Mouse (Mus musculus): Measurements from ENCODE around the gene Ogdh.
A peak's percentile ranks its signal among the peaks of the same experiment; 100 is the strongest.
"Not testable (repeated sequence)": the region's sequence is repeated elsewhere in the genome, so short reads cannot be mapped to it uniquely, and the experiment has no call there.

Ogdh gene

DNA sequence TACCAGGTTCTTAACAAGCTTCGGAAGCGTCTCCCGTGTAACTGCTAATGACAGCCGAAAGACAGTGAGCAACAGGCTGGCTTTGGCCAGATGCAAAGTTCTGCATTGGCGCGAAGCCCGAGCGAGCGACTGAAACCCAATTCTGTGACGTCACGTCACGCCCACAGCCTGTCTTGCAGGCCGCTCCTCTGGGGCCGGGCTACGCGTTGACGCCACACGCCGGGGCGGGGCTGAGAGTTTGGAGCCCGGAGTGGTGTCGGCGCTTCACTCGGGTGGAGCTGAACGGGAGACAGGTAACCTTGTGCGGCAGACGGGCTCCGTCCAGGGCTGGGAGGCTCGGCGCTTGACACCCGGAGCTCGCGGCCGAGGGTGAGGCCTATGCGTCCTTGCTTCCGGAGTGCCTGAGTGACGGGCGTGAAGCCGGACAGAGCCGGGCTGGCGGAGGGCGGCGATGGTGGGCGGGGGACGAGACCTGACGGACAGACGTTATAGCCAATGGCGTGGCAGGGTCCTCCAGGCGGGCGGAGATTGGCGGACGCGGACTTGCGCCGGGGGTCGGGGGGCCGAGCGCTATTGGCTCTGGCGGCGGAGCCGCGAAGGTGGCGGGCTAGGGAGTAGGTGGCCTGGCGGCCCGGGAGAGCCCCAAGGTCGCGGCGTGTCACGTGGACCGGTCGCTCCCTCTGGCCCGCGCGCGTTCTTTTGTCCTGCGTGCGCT, at the start of gene Ogdh:
TSS of gene Ogdh (plus strand) at position 233 of the 715 bp plus-strand sequence.
- peak; percentile 99 for DNase-seq

DNA sequence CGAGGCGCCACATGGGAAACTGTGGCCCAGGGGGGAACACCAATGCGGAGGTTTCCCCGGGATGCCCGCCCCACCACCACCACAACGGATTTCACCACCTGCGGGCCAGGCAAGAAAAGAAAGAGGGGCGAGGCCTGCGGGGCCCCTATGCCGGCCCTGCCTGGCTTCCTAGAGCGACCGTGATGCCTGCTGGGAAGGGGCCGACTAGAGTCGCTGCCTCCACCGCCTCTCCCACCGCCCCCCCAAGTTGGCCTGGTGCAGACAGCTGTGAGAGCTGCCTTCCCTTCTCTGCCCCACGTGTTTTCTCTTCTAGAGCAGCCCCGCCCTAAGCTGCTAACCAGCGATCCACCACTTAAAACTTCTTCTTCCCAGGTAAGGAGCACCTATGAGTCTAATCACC, 46.7 kb upstream of the Ogdh start:
- DNase-seq = no peak

DNA sequence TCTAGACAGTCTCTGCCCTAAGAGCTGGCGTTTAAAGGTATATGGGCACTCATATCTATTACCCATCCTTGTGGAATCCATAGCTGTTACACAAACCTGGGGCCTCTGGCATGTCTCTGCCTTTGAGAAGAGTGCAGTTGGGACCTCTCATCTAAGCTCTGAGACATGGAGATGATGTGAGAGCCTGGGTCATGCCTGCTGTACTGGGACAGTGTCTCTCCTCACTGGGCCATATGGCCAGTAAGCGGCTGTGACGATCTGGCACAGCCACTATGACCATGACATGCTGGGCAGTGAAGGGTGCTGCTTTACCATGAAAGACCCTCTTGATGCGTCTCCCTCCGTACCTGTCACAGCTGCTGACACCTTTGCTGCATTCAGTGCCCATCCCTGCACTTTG, 39.2 kb upstream of the Ogdh start:
- DNase-seq = no peak

DNA sequence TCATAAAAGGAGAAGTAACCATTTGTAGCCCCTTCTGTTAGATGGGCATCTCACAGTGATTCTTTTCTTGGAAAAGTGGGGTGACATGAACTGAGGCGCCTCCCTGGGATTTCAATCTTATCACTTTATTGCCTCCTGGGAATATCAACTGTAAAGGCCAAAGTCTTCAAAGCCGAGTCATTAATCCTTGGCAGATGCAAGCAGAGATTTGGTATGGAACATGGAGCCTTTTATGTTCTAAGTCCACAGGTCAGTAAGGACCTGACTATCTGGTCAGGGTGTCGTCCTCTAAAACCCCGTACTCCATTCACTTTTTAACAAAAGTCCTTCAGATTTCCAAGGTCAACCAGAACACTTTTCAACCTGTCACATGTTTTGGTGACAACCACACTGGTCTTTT, 38.6 kb upstream of the Ogdh start:
- DNase-seq = no peak

DNA sequence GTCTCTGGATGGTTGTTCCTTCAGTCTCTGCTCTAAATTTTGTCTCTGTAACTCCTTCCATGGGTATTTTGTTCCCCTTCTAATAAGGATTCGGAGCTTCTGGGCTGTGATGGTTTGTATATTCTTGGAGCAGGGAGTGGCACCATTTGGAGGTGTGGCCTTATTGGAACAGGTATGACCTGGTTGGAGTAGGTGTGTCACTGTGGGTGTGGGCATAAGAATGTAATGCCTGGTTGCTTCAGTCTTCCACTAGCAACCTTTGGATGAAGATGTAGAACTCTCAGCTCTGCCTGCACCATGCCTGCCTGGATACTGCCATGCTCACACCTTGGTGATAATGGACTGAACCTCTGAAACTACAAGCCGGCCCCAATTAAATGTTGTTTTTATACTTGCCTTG, 36.8 kb upstream of the Ogdh start:
- DNase-seq = not testable (repeated sequence)

DNA sequence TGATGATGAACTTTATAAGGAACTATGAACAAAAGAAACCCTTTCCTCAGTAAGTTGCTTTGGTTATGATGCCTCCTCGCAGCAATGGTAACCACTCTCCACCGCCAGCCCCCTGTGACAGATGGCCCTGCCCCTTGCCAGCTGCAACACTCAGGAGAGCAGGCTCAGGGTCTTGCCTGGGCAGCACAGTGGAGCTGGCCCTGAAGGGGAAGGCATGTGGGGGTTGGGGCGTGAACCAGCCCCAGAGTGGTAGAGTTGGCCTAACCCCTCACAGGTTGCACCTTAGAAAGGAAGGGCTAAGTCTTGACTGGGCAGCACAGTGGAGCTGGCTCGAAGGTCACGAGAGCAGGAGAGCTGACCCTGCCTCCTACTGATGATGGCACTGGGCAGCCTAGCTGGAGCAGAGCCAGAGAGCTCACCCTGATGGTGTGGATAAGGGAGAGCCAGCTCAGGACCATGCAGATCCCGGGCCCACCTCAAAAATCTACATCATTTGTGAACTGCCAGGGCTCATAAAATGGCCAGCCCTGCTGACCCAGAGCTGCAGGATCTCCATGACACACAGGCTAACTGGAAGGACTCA, 34.9 kb upstream of the Ogdh start:
- DNase-seq = peak; percentile 44

DNA sequence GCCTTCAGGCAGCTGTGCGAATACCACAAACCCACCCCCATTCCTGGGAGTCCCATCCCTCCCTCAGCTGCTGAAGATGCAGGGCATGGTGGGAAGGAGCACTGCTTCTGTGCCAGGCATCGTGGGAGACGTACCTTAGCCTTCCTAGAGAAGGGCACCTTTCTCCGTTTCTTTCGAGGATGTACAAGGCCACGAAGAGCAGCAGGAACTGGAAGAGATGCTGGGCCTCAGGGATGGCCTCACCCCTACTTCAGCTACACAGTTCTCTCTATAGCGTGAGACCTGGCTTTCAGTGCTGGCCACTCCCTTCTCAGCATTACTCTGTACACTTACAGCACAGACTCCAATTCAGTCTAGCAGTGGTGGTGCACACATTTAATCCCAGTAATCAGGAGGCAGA, 32.0 kb upstream of the Ogdh start:
- DNase-seq = no peak

DNA sequence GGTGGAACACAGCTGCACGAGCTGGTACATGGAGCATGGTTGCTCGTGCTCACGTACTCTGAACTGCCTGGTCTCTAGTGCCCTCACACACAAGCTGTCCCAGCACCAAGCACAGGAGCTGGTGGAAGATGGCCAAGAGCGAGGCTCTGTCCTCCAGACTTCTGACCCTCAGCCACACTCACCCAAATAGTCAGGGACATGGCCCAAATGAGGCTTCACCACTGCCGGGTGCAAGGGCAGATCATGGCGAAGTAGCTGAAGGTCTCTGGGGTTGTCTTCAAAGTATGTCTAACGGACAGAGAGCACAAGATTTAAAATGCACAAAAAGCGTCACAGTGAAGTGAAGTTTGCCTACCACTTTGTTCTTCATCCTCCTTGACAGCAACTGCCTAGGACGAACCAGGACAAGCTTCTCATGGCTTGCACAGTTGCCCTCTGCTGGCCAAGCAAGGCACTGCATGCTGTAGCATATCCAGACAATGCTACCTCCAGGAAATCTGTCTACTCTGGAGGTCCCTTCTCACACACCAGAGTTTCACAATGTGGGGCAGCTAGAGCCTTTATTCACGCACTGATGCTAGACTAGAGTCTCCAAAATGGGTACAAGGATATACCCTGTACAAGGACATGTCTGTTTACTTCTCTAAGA, 29.9 kb upstream of the Ogdh start:
- DNase-seq = peak; percentile 72

DNA sequence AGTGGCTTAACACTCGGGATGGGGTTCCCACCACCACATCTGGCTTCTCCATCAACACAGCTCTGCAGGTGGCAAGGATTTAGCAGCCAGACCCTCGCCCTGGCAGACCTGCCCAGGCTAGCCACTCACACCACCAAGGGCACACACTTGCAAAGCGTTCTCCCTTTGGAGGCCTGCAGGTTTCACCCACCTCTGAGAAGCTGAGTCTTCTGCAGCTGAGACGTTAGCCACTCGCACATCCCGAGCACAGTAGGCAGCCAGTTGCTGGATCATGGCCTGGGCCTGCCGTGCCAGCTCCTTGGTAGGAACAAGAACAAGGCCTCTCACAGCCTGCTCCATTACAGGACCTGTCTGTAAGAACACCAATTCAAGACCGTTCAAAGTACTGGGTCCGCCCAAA, 24.8 kb upstream of the Ogdh start:
- no peak for DNase-seq

DNA sequence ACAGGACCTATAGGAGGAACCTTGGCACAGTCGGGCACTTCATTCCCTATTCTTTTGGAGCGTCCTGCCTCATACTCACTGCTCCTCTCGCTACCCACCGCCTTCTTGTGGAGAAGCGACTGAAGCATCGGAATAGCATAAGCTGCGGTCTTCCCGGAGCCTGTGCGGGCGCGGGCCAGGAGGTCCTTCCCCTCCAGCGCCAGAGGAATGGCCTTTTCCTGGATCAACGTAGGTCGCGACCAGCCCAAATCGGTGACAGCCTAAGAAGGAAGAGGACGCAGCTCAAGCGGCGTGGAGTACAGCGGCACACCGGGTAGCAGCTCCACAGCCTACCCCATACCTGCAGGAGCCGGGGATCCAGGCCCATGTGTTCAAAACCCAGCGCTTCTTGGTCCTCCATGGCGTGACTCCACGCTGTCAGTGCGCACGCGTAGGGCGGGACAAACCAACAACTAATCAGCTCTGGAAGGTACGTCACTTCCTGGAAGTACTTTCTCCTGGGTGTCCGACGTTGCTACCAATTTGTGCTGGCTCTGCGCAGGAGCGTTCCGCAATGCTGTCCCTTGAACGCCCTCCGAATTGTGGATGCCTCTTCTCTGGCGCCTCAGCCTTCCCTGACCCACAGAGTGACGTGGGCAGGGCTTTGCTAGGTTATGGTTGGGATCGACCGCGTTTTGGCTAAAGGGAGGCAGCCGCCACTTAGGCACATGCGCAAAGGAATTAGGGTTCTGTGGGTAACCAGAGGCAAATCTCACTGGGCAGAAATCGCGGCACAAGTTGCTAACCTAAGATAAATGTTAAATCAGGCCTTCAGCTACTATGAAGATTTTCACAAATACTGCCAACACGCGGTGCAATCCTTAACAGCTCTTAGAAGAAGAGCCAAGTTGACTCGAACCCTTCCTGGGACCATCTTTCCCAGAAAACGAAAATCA, 23.8 kb upstream of the Ogdh start, which contains the start of gene Ddx56:
TSS of gene Ddx56 (minus strand) at position 453 of the 935 bp plus-strand sequence.
- DNase-seq = peak; percentile 97

DNA sequence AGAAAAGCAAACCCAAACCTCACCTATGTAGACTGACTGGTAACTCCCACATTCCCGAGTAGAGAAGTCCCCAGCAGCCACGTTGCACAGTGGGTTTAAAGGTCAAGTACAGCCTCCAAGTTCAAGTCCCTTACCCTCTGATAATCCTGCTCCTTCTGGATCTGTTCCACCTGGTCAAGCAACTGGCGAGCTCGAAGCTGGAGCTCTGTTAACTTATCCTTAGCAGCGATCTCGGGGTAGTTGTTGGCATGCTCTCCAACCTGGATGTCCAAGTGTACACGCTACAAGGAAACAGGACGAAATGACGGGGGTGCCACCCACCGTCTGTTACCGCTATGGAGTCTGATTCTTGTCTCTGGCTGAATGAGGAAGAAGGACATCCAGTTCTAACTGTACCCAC, 17.8 kb upstream of the Ogdh start:
- peak; percentile 62 for DNase-seq

DNA sequence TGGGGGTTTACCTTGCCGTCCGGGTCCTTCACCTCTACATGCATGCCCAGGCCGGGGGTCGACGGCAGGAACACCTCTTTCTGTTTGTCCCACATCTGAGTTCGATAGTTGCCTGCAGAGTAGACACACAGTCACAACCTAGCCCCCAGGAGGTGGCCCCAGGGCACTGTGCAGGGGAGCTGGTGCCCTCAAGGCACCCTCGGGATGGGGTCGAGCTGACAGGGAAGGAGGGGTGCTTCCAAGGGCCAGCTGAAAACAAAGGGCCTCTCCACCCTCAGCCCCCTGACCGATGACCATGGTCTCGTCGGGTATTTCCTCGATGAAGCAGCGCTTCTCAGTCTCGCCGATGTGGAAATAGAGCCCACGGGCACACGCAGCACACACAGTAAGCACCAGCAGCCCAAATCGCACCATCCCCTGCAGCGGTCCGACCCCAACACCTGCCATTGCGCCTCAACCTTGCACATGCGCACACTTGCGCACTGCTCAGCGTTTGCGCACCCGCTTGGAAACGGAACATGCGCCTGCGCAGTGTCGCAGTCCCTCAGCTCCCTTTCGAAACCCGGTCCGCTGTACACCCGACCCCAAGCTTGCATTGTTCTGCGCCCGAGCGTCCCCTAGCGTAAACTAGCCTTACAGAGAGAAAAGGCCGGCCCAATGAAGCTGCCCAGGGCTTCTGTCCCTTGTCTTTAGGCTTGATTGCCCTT, 16.9 kb upstream of the Ogdh start, which contains the start of gene Tmed4:
TSS of gene Tmed4 (minus strand) at position 484 of the 707 bp plus-strand sequence.
- peak; percentile 99 for DNase-seq

DNA sequence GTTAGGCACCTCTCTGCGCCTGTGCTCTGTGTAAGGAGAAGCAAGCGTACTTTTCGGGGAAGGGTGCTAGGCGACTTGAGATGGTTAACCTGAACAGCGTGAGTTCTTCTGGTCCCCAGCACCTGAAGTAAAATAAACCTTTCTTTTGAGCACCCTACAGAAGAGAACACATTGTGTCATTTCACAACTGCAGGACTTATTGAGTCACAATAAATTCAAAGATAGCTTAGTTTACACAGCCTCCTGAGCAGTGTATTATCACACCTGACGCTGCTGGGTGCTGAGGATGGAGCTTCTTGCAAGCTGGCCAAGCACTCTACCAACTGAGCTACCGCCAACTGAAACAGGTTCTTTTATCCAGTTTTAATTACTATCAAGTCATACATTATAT, 16.3 kb upstream of the Ogdh start:
- DNase-seq = no peak

DNA sequence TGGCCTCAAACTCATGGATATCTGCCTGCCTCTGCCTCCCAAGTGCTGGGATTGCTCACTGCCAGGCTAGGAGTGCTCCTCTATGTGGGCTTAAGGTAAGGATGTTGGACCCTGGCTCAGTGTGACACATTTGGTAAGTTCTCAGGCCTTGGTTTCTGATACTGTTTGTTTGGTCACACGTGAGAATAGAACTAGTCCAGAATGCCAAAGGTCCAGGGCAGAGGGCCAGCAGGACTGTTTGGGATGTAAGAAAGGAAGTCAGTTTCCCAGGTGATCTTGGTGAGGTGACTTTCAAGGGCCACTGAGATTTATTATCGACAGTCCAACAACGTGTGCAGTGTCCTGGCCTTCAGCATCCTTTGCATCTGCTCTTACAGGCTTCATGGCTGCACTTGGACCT, 15.0 kb upstream of the Ogdh start:
- DNase-seq = peak; percentile 42

DNA sequence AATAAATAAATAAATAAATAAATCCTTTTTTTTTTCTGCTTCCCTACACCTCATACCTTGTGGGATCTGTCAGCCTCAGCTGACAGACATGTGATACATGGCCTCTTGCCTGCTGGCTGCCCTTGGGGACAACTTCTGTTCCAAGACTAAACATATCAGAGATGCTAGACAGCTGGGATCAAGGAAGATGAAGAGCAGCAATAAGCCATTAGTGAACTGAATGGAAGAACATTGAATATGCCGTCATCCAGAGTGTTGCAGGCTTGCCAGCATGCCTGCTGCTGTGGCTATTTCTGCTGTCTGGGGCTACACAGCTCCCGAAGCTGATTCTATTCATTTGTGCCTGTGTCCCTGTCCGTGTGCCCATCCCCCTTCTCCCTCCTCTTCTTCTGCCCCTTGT, 8.5 kb upstream of the Ogdh start:
- DNase-seq = no peak

DNA sequence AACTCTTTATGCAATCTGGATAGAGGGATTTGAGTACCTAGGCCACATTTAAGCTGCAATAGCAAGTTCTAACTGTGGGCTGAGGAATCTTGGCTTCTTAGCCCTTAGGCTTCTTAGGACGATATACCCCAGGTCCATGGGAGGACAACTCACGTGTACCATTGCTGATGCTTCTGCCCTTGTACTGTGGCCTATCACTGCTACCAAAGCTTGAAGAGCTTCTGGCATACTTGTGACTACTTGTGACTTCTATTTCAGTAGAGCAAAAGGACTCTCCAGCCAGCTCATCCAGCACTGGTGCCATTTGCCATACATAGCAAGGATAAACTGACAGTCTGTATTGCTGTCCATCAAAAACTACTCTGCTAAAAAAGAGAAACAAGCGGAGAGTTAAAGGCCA, 1.3 kb upstream of the Ogdh start:
- DNase-seq = no peak

DNA sequence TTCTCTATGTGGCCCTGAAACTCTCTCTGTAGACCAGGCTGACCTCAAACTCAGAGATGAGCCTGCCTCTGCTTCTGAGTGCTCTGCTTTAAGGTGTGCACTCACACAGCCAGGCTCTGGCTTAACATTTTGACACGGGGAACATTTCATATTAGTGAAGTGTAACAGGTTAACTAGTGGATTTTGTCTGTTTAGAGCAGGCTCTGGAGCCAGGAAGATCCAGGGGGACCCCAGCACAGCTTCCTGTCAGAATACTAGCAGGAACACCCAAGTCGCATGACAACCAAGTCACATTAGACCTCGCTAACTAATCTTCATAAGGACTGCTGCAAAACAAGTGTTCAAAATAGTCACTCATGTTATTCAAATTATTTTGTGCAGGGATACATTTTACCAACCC, 550 bp upstream of the Ogdh start:
- no peak for DNase-seq

DNA sequence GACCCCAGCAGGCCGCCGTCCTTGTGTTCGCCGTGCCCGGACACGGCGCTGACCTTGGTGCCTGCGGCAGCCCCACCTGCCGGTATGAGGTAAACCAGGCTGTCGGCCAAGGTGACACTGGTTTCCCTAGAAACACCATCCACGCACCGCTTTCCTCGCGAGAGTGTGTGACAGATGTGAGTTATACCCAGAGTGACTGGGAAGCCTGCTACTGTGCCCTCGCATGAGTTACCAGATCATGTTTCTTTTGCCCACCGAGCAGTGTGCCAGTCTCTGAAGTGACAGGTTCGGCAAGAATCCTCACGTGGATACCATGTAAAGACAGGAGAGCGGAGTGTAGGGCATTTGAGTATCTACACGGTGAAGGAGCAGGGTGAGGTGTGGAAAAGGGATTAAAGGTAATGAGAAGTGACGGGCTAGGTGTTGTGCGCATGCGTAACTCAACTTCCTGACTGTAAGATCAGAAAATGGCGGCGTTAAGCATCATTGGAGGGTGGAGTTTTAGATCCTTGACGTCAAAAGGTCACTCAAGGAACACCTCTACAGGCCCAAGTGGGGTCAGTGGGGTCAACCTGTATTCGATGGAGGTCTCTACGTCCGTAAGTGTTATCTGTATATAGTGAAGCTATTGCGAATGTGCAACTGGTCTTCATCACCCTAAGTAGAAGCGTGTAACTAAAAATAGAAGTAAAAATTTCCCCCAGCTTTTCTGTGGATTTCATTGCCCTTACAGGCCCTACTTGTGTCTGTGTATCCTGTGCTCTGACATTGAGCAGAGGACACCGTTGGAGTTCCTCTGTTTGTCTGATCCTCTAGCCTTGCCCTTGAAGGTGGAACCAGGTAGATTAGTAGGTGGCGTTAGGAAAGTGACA, 919 bp downstream of the Ogdh start:
- DNase-seq = peak; percentile 93

DNA sequence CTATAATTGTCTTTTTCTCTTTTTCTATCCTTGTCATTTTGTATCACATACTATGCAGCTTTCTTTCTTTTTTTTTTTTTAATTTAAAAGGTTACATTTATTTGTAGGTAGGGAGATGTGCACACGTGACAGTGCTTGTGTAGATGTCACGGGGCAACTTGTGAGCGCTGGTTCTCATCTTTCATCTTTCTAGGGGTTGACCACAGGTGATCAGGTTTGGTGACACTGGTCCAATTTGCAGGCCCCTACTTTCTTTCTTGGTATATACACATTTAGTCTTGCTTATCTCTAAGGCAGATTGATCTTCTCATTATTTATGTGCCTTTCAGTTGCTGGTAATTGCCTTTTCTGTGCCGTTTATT, 1.5 kb downstream of the Ogdh start:
- no peak for DNase-seq

DNA sequence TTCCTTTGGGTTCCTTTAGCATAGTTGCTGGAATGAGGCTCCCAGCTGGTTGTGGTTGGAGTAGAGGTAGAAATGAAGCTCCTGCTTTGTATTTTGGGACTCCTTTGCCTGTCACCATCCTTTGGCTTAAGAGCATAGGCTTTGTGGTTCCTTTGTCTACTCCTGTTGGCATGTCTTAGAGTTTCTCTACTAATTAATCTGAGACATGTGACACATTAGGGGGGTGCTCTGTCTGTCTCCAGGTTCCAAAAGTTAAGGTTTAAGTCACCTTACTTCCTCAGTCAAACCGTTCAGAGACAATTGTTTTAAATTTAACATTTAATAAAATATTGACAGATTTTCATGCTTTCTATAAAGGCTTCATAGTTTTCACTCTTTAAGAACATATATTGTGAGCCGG, 2.2 kb downstream of the Ogdh start:
- peak; percentile 68 for DNase-seq

DNA sequence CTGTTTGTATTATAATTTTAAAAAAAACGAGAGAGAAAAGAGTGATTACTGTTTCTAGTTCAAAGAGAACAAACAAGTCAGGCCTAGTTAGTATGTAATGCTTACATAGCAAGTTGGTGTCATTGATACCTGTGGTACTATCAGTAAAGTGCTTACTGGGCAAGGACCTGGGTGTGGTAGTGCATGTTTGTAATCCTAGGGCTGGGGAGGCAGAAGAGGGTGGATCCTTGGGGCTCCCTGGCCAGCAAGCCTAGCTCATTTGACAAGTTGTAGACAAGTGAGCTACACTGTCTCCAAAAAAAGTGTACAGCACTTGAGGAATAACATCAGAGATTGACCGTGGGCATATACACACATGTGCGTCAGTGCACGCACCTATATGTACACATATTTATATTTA, 3.2 kb downstream of the Ogdh start:
- no peak for DNase-seq

DNA sequence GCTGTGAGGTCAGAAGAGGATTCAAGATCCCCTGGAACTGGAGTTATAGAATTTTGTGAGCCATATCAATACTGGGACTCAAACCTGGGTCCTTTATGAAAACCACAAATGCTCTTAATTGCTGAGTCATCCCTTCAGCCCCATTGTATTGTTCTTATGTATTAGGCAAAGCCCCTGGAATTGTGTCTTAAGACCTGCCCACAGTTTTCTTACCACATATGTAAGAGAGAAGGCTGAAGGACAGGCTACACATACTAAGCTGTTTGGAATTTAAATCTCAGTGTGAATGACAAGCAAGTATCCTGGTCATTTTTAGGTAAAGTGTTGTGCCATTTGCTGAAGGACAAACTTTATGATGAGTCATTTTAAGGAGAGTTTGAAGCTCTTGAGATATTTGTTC, 4.6 kb downstream of the Ogdh start:
- no peak for DNase-seq

Measured in kidney, adult 9 months (tissue).